Mouse (Mus musculus): ENCODE measurements around the gene Elovl1. TPM values are rescaled to one million over a fixed set of nuclear protein-coding genes. Genes with fewer than 3 reads are reported as not detected.

Gene Elovl1
- 10 to 100 TPM; 13.9 to 18.8 TPM for total RNA-seq (2021)
- long read RNA-seq, experiment 1, transcript Elovl1-201 (8 exons, 1,811 nt): major isoform, 18 of 20 reads
- long read RNA-seq, experiment 1, partial matches to known transcripts: 0 of 20 reads
- long read RNA-seq, experiment 1, other reads (novel, unspliced or antisense): 2 of 20 reads
- long read RNA-seq, experiment 2, transcript Elovl1-201 (8 exons, 1,811 nt): major isoform, 15 of 18 reads
- long read RNA-seq, experiment 2, partial matches to known transcripts: 2 of 18 reads
- long read RNA-seq, experiment 2, other reads (novel, unspliced or antisense): 0 of 18 reads

- DNase-seq: peak; percentile 94
- intact Hi-C loops (cut with DNase I; ENCODE audit: low total_unique reads): no loop called here
Measured at GRCm38 (mm10) chr4:118427768-118428451, at the start of gene Elovl1. Elovl1 (plus strand) TSS chr4:118428093.

- intact Hi-C loops (cut with DNase I; ENCODE audit: low total_unique reads): no loop called here
- DNase-seq: no peak
Measured at GRCm38 (mm10) chr4:118383271-118383670, 44.6 kb upstream of the Elovl1 start.

DNA sequence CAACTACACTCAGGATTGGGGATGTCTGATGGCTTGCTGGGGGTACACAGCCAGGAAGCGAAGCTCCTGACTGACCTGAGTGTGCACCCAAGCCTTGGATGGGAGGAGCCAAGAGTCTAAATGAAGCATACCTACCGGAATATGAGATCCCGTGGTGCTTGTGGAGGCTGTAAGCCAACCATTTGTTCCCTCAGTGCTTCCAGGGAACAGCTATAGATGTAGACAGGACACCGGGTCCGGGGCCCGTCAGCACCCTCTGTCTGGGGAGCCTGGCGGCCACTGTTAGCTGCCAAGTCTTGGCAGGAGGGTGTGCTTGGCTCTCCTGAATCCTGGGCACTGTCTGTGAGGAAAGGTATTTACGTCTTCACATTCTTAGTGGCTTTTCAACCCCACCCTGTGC is 40.6 kb upstream of the Elovl1 start:
- intact Hi-C loops (cut with DNase I; ENCODE audit: low total_unique reads): no loop called here
- peak; percentile 5 for DNase-seq

DNA sequence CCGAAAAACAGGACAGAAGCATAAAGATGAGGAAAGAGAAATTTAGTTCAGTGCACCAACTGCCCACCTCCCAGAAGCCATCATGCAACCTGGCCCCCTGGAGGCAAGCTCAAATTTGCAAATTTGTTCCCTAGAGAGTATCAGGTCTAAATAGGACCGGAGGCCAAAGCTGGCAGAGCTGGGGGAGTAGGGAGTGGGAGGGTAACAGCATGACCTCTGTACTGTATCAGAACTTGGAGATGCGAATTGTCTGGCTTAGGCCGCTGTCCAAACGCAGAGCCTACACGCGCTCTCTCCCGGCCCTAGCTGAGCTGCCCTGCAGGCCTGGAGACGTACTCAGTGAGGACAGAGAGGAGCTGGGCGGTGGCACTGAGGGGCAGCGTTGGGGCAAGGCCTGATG is 37.7 kb upstream of the Elovl1 start:
- no peak for DNase-seq
- intact Hi-C loops (cut with DNase I; ENCODE audit: low total_unique reads): no loop called here

GRCm38 (mm10) chr4:118394505-118394904 is 33.4 kb upstream of the Elovl1 start:
- intact Hi-C loops (cut with DNase I; ENCODE audit: low total_unique reads): no loop called here
- DNase-seq: no peak

GRCm38 (mm10) chr4:118395289-118395688 is 32.6 kb upstream of the Elovl1 start:
- intact Hi-C loops (cut with DNase I; ENCODE audit: low total_unique reads): no loop called here
- DNase-seq: no peak

- intact Hi-C loops (cut with DNase I; ENCODE audit: low total_unique reads): no loop called here
- no peak for DNase-seq
Measured at GRCm38 (mm10) chr4:118396433-118396832, 31.5 kb upstream of the Elovl1 start.

- no peak for DNase-seq
- intact Hi-C loops (cut with DNase I; ENCODE audit: low total_unique reads): no loop called here
Measured at GRCm38 (mm10) chr4:118398400-118398799, 29.5 kb upstream of the Elovl1 start.

DNA sequence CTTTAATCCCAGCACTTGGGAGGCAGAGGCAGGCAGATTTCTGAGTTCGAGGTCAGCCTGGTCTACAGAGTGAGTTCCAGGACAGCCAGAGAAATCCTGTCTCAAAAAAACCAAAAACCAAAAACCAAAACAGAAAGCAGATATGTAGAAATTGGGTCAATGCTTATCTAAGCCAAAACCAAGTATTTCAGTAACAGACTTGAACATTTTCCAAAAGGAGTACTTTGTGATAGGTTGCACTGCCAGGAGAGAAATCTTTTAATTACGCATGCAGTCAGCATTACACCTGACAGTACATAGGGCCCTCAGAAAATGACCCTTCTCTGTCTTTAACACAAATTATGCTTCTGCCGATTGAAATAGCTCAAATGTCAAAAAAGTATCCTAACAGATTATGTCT is 26.5 kb upstream of the Elovl1 start:
- intact Hi-C loops (cut with DNase I; ENCODE audit: low total_unique reads): no loop called here
- no peak for DNase-seq

DNA sequence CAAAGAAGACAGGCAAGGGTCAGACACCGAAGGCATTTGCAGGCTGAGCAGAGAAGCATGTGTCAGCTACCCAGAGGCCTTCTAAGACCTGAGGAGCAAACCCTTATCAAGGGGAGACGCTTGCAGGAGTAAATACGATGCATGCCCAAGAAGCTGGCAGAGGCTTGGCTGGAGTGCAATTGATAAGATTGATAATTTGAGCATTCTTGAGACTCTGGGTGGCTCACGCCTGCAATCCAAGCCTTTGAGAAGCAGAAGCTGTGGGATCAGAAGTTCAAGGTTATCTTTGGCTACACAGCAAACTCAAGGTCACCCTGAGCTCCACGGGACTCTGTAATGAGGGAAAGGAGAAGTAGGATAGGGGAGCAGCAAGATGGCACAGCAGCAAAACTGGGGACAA is 26.0 kb upstream of the Elovl1 start:
- intact Hi-C loops (cut with DNase I; ENCODE audit: low total_unique reads): no loop called here
- no peak for DNase-seq

GRCm38 (mm10) chr4:118402701-118403100 is 25.2 kb upstream of the Elovl1 start:
- intact Hi-C loops (cut with DNase I; ENCODE audit: low total_unique reads): no loop called here
- DNase-seq: no peak

DNA sequence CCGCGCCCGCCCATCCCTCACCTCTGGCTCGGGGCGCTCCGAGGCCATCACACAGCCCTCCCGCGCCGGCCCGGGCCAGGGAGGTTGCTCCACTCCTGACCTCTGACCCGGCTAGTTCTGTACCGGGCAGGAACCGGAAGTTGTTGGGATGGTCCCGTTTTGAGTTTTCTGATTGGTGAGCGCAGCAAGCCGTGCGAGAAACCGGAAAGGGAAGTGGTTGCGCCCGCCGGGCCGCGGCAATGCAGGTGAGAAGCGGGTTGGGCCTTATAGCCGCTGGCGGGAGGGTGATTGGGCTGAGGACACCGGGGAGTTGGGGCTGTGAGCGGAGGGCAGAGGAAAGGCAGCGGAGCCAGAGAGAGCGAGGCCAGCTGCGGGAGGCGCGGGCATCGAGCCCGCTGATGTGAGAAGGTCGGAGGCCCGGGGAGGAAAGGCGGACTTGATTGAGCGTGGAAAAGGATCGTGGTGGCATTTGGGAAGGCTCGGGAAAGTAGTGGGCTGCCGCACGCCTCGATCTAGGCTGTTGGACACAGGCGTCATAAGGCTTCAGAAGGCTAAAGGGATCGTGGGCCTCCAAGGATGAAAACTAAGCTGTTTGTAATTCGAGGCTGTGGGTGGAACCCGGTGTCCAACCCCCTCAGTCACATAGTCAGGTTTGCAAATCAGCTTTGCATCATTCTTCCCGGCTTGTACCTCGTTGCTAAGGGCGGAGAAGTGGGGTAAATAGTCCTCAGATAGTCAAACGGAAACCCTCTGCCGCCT is 18.6 kb upstream of the Elovl1 start, which contains the start of the genes Szt2 and Med8:
Gene Szt2, minus strand, starts transcription at position 132 of the 759 bp plus-strand sequence.
Gene Med8, plus strand, starts transcription at position 196 of the 759 bp plus-strand sequence.
- intact Hi-C loops (cut with DNase I; ENCODE audit: low total_unique reads): no loop called here

GRCm38 (mm10) chr4:118410871-118411270 is 17.0 kb upstream of the Elovl1 start:
- DNase-seq: no peak
- intact Hi-C loops (cut with DNase I; ENCODE audit: low total_unique reads): loop anchor here (5.0 kb wide), 1 partner anchor 161 kb away; no protein-coding TSS in a partner anchor

More for the DNA sequence above, 18.6 kb upstream of the Elovl1 start, which contains the start of the genes Szt2 and Med8:
- peak; percentile 88 for DNase-seq

DNA sequence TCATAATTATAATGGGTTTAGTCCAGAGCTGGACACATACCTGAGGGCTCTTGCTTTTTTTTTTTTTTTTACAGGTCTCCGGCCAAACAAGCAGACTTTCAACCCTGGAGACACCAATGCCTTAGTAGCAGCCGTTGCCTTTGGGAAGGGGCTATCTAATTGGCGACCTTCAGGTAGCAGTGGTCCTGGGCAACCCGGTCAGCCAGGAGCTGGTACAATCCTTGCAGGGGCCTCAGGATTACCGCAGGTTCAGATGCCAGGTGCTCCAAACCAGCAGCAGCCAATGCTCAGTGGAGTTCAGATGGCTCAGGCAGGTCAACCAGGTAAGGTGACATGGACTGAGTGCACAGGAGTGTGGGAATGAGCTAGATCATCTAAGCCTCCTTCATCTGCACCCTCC is 14.3 kb upstream of the Elovl1 start:
- DNase-seq: no peak
- intact Hi-C loops (cut with DNase I; ENCODE audit: low total_unique reads): loop anchor here (5.0 kb wide), 1 partner anchor 159 kb away; no protein-coding TSS in a partner anchor

DNA sequence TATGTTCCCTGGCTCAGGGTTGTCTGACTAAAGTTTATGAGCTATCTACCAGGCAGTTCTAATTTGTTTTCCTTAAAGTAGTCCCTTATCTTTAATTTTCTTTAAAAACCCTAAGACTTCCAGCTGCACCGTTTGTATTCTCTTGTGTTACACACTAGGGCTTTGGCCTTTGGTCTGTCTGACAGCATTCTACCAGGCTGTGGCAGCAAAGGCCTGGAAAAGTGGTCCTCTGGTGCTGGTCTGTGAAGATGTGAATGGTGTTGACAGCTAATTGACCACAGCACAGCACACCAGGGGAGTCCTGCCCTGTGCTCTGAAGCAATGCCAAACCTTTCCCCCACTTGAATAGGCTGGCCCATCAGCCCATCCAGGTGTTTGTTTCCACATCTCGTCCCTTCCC is 12.1 kb upstream of the Elovl1 start:
- intact Hi-C loops (cut with DNase I; ENCODE audit: low total_unique reads): no loop called here
- DNase-seq: no peak

GRCm38 (mm10) chr4:118416329-118416728 is 11.6 kb upstream of the Elovl1 start:
- DNase-seq: no peak
- intact Hi-C loops (cut with DNase I; ENCODE audit: low total_unique reads): no loop called here

- intact Hi-C loops (cut with DNase I; ENCODE audit: low total_unique reads): no loop called here
- DNase-seq: no peak
Measured at GRCm38 (mm10) chr4:118417112-118417797, 10.6 kb upstream of the Elovl1 start.

- no peak for DNase-seq
- intact Hi-C loops (cut with DNase I; ENCODE audit: low total_unique reads): no loop called here
Measured at GRCm38 (mm10) chr4:118421384-118421783, 6.5 kb upstream of the Elovl1 start.

- no peak for DNase-seq
- intact Hi-C loops (cut with DNase I; ENCODE audit: low total_unique reads): no loop called here
Measured at GRCm38 (mm10) chr4:118424541-118425160, 3.2 kb upstream of the Elovl1 start.

Data from gastrocnemius, postnatal 14 days (tissue).